Mouse (Mus musculus): ENCODE measurements around the gene Idh1. TPM values are rescaled to one million over a fixed set of nuclear protein-coding genes. Genes with fewer than 3 reads are reported as not detected.
A peak's percentile ranks its signal among the peaks of the same experiment; 100 is the strongest.

Gene Idh1
- total RNA-seq, 2 experiments from 2014 or later, result 89.6 to 172 TPM

GRCm38 (mm10) chr1:65119438-65119837 lies 66.9 kb downstream of the Idh1 start, which contains the start of gene Gm28845:
Gene Gm28845, minus strand, starts transcription at chr1:65119558.
- ATAC-seq (replicated peaks; ENCODE audit: poor library complexity), result 0 out of 2 replicates have a peak, but pooled peaks have one; percentile 44

GRCm38 (mm10) chr1:65118150-65118913 lies 68.0 kb downstream of the Idh1 start:
- ATAC-seq (replicated peaks; ENCODE audit: poor library complexity), result no peak

- ATAC-seq (replicated peaks; ENCODE audit: poor library complexity), result peak; percentile 84
Observed at GRCm38 (mm10) chr1:65113536-65114172, 72.6 kb downstream of the Idh1 start.

GRCm38 (mm10) chr1:65112807-65113196 lies 73.5 kb downstream of the Idh1 start:
- peak; percentile 53 for ATAC-seq (replicated peaks; ENCODE audit: poor library complexity)

- ATAC-seq (replicated peaks; ENCODE audit: poor library complexity), result peak; percentile 41
Observed at GRCm38 (mm10) chr1:65112031-65112806, 74.1 kb downstream of the Idh1 start.

- ATAC-seq (replicated peaks; ENCODE audit: poor library complexity), result no peak
Observed at GRCm38 (mm10) chr1:65109756-65110435, 76.4 kb downstream of the Idh1 start.

- ATAC-seq (replicated peaks; ENCODE audit: poor library complexity), result no peak
Observed at GRCm38 (mm10) chr1:65109196-65109595, 77.1 kb downstream of the Idh1 start.

Other genes with a start within 250 kb of the Idh1 start
- gene Plekhm3, start 229.7 kb downstream of the Idh1 start, total RNA-seq (2015), result 8.2 and 9.2 TPM in 2 replicates
- gene Plekhm3, start 229.7 kb downstream of the Idh1 start, total RNA-seq (2017), result 3.3 and 3.5 TPM in 2 replicates
- not detected in 2 replicates for gene Akr1cl, start 153.7 kb downstream of the Idh1 start, total RNA-seq (2015)
- not detected in 2 replicates for gene Akr1cl, start 153.7 kb downstream of the Idh1 start, total RNA-seq (2017)
- gene Cryge, start 135.4 kb downstream of the Idh1 start, total RNA-seq (2015), result not detected in 2 replicates
- gene Cryge, start 135.4 kb downstream of the Idh1 start, total RNA-seq (2017), result not detected in 2 replicates
- gene Crygd, start 123.0 kb downstream of the Idh1 start, total RNA-seq (2015), result not detected in 2 replicates
- gene Crygd, start 123.0 kb downstream of the Idh1 start, total RNA-seq (2017), result not detected in 2 replicates
- not detected in 2 replicates for gene Crygc, start 112.8 kb downstream of the Idh1 start, total RNA-seq (2015)
- gene Crygc, start 112.8 kb downstream of the Idh1 start, total RNA-seq (2017), result not detected in 2 replicates
- not detected in 2 replicates for gene Crygb, start 104.2 kb downstream of the Idh1 start, total RNA-seq (2015)
- gene Crygb, start 104.2 kb downstream of the Idh1 start, total RNA-seq (2017), result not detected in 2 replicates
- gene Cryga, start 83.1 kb downstream of the Idh1 start, total RNA-seq (2015), result not detected in 2 replicates
- gene Cryga, start 83.1 kb downstream of the Idh1 start, total RNA-seq (2017), result not detected in 2 replicates
- gene Gm28845, start 66.9 kb downstream of the Idh1 start, total RNA-seq (2015), result not detected in 2 replicates
- gene Gm28845, start 66.9 kb downstream of the Idh1 start, total RNA-seq (2017), result not detected in 2 replicates
- 1.3 and 1.9 TPM in 2 replicates for gene D630023F18Rik, start 63.3 kb downstream of the Idh1 start, total RNA-seq (2015)
- 0.12 and 0.51 TPM in 2 replicates for gene D630023F18Rik, start 63.3 kb downstream of the Idh1 start, total RNA-seq (2017)
- 21.6 and 28.0 TPM in 2 replicates for gene Pikfyve, start 183 bp upstream of the Idh1 start, total RNA-seq (2015)
- gene Pikfyve, start 183 bp upstream of the Idh1 start, total RNA-seq (2017), result 24.4 and 30.2 TPM in 2 replicates
- gene Pth2r, start 95.6 kb upstream of the Idh1 start, total RNA-seq (2015), result not detected in 2 replicates
- gene Pth2r, start 95.6 kb upstream of the Idh1 start, total RNA-seq (2017), result not detected in 2 replicates

All from megakaryocyte progenitor cell, adult 5-6 weeks (primary cell).